Mouse (Mus musculus): ENCODE results near the gene Antxrl.

The Antxrl gene

DNA sequence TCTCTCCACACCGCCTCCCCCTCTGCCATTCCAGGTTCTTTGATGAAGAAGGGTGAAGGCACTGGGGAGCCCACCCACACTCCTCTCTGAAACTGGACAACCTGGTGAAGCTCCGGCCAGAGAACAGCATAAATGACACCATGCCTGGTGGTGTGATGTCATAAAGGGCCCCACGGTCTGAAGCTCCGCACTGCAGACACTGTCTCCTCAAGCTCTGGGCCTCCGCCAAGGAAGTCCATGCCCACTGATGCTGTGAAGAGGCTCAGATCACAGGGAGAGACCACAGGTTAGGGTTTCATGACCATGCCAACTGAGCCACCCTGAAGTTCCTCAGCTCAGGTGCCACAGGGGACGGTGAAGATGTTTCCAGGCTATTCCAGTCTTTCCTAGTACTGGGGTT, at the start of gene Antxrl:
Gene Antxrl, plus strand, starts transcription at position 192 of the 400 bp plus-strand sequence.
- no peak for DNase-seq (ENCODE audit: low read depth, low spot score)

DNA sequence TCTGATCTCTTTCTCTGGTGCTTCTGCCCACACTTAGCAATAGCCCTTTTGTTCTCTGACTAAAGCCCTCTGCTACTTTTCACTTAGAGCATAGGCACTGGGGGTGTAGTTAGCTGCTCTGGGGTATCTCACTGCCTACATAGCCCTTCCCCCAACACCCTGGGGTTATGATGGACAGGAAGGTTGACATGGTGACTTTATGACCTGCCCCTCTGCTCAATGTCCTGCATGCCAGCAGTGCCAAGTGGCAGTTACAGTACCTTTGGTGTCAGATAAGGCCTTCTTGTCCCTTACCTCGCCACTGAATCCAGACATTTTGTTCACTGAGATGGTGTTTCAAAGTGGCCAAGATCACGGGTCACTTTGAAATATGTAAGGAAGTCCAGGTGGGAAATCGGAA, 37.4 kb upstream of the Antxrl start, which contains the start of gene Gm30083:
Gene Gm30083, minus strand, starts transcription at position 120 of the 400 bp plus-strand sequence.
- no peak for DNase-seq (ENCODE audit: low read depth, low spot score)

DNA sequence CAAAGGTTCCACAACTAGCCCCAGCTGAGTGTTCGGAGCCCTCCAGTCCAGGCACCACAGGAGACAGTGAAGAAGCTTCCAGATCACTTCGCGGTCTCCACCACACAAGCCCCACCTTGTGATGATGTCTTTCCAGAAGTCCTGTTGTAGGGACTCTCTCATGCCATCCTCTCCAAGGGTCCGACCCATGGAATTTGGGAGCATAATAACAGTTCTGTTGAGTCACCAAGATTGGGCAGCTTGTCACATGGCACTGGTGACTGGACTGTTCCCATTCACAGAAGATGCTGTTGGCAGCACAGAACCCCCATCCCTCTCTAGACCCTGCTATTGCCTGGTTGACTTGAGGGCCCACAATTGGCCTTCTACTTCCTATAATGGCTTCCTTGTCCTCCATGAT, 36.1 kb upstream of the Antxrl start, which contains the start of gene Gm5460:
Gene Gm5460, plus strand, starts transcription at position 378 of the 400 bp plus-strand sequence.
- no peak for DNase-seq (ENCODE audit: low read depth, low spot score)

GRCm38 (mm10) chr14:34016938-34017337, 35.6 kb upstream of the Antxrl start:
- no peak for DNase-seq (ENCODE audit: low read depth, low spot score)

DNA sequence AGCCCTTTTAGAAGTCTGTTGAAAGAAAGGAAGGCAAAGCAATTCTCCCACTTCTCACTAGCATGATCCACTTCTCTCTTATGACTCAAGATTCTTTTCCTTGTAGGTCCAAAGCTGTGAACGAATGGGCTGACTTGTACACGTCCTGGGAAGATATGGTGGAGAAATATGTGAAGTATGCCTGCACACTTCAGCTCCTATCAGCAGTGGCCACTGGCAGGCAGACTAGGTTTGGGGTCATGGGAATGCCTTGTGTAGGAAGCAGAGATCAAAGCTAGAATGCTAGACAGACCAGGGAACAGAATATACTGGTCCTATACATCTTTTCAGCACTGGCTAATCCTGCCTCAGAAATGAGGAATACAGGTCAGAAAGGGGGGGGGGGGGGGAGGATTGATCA, 25.8 kb upstream of the Antxrl start:
- no peak for DNase-seq (ENCODE audit: low read depth, low spot score)

DNA sequence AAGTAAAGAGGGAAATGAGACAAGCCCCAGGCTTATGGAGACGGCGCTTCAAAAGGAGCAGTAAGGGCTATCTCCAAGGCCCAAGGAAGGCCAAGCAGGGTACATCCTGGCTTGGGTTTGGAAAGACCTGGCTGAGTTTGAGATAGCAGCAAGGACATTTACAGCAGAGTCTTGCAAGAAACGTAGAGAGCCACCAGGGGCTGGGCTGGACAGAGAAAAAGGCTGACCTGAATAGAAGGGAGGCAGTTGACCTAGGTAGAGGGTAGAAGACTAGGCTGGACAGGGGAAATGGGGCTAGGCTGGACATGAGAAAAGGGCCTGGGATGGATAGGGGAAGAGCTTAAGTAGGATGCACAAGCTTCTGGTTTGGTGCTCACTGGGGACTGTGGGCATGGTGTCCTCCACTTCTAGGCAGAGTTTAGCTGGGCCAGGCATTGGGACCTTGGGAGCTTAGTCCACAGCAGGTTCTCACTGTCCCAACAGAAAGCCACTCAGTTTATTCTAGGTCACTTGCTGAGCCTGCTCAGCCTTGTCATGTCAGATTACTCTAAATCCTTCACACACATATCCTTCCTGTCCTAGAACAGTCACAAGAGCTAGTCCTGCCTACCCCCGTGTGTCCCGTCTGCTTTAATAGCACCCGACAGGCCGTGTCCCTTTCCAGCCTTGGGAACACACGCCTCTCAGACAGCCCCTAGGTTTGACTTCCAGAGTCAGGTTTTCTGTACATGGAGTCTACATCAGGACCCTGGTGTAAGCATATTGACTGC, 18.5 kb upstream of the Antxrl start:
- no peak for DNase-seq (ENCODE audit: low read depth, low spot score)

DNA sequence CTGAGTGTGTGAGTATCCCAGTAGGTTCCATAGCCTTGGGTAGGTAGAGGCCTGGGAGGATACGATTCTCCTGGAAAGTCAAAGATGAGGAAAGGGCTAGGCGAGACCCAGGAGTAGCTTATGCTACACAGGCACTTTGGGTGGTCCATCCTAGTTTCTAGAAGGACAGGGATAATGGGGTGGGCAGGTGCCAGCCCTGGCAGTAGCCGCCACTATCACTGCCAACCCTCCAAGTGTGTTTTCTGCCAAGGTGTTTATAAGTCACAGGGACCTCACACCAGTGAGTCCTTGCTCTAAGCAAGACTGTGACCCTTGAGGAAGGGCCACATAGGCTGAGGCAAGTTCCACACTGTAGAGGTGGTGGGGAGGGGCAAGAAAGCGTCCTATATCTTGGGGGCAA, 11.3 kb upstream of the Antxrl start:
- no peak for DNase-seq (ENCODE audit: low read depth, low spot score)

DNA sequence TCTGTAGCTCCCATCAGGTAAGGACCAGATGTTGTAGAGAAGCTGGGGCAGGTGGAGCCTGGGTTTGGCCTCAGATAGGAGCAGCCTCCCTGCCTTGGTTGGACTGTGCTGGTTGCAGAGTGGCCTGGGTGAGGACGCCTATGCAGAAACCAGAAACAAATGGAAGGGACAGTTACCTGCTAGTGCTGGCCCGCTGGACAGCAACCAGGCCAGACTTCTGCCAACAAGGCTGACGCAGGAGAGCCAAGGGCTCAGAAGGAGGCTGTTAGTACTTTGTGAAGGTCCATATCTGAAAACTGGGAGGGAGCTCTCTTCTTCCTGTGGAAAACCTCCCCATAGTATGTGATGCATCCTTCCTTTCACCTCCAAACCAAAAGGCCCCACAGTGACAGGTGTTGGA, 9.2 kb upstream of the Antxrl start:
- no peak for DNase-seq (ENCODE audit: low read depth, low spot score)

DNA sequence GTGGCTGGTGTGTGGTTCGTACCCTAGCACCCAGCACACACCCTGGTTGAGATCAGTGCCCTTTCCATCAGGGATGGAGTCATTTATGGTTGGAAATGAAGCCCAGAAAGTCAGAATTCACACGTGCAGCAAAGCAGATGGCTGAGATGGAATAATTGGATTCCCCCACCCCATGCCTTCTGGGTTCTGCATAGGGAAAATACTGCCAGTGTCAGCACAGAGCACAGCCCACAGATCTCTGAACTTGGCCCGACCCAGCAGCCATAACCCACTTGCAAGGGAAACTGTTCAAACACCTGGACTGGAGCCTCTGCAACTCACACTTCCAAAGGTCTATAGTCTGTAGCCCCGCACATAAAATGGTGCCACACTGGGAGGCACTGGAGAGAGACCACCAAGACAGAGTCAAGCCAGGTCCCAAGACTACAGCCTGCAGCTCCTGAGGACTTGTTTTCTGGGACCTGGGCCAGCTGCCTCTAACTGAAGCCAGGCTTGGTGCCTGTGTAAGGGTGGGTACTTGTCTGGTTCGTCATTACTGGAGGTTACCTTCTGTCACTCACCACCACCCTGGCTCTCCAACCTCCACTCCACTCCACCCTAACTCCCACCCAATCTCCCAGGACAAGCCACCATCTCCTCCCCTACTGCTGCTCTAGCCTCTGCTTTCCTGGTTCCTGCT, 2.3 kb upstream of the Antxrl start:
- no peak for DNase-seq (ENCODE audit: low read depth, low spot score)

- DNase-seq (ENCODE audit: low read depth, low spot score) = no peak
Measured at GRCm38 (mm10) chr14:34071665-34072064, 19.2 kb downstream of the Antxrl start.

DNA sequence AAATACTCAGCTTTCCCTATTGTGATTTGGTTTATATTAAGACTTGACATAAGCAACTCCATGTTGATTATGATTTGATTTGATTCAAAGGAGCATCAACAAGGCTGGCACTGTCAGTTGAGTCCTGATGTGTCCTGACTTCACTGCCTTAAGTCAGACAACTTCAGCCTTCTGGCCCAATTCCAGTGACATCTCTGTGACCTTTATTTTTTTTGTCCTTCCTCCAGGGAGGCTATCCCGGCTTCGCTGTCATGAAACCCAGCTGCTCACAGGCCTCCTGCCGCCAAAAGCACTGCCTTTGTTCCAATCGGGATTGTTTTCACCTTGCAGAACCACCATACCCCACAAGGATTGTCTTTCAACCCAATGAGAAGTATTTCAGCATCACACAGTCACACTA, 22.8 kb downstream of the Antxrl start:
- no peak for DNase-seq (ENCODE audit: low read depth, low spot score)

DNA sequence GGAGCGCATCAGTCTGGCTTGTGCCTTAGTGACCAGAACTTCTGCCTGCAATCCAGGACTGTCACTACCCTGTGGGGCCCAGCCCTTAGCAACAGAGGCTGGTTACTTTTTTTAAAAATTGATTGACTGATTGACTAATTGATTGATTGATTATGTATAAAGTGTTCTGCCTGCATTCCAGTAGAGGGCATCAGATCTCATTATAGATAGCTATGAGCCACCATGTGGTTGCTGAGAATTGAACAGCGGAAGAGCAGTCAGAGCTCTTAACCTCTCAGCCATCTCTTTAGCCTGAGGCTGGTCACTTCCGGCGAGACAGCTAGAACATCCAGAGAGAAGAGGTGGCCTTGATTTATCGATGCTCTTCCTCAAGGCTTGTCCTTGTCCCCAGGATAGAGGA, 24.7 kb downstream of the Antxrl start:
- DNase-seq (ENCODE audit: low read depth, low spot score) = no peak

GRCm38 (mm10) chr14:34078293-34078692, 25.8 kb downstream of the Antxrl start:
- DNase-seq (ENCODE audit: low read depth, low spot score) = no peak

- DNase-seq (ENCODE audit: low read depth, low spot score) = peak; percentile 12
Measured at GRCm38 (mm10) chr14:34080321-34080997, 28.0 kb downstream of the Antxrl start.

GRCm38 (mm10) chr14:34085731-34086130, 33.2 kb downstream of the Antxrl start, which contains the start of gene Anxa8:
Gene Anxa8, plus strand, starts transcription at chr14:34085981.
- DNase-seq (ENCODE audit: low read depth, low spot score) = no peak

- no peak for DNase-seq (ENCODE audit: low read depth, low spot score)
Measured at GRCm38 (mm10) chr14:34086806-34087205, 34.3 kb downstream of the Antxrl start.

DNA sequence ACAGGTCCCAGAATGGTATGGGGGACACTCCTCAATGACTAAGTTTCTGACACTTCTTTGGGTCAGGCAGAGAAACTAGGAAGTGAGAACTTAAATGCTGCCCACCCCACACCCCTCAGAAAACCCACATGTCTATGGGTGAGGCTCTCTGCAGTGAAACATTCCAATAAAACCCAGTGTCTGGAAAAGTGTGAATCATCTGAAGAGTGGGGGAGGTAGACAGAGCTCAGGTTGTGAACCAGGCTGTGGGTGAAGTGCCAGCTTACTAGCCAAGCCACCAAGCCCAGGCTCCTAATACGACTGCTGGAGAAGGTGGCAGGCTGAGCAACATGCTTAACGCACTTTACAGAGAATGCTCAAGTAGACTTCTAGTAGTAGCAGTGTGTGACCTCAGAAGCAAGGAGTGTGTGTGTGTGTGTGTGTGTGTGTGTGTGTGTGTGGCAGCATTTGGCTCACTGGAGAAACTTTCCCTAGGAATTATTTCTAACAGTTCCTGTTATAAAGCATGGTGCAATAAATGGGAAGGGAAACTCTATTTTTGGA, 35.4 kb downstream of the Antxrl start:
- DNase-seq (ENCODE audit: low read depth, low spot score) = no peak

GRCm38 (mm10) chr14:34089796-34090195, 37.3 kb downstream of the Antxrl start:
- no peak for DNase-seq (ENCODE audit: low read depth, low spot score)

GRCm38 (mm10) chr14:34091475-34091874, 39.0 kb downstream of the Antxrl start:
- no peak for DNase-seq (ENCODE audit: low read depth, low spot score)

- DNase-seq (ENCODE audit: low read depth, low spot score) = no peak
Measured at GRCm38 (mm10) chr14:34092856-34093255, 40.3 kb downstream of the Antxrl start.

DNA sequence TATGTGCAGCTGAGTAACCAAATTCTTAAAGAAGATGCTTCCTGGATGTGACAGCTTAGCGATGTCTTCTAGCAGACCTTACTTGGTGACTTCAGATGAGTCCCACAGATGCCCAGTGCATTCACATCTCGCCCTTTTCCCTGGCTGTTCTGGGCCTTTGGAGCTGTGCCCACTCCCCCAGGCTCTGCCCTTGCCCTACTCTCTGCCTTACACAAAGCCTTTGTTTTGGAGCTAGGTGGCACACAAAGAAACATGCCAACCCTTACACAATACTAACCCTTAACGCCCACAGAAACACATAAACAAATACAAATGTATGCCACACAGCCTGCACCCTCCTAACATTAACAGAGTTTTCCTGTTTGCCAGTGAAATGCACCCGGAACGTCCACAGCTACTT, 43.7 kb downstream of the Antxrl start:
- DNase-seq (ENCODE audit: low read depth, low spot score) = no peak

- DNase-seq (ENCODE audit: low read depth, low spot score) = no peak
Measured at GRCm38 (mm10) chr14:34102601-34103000, 50.1 kb downstream of the Antxrl start, which contains the start of gene A630023A22Rik. Gene A630023A22Rik, minus strand, starts transcription at chr14:34102754.
